Mouse (Mus musculus) erythroblast, embryonic 14.5 days (primary cell): ENCODE results near the gene Mcrs1. TPM values are rescaled to one million over a fixed set of nuclear protein-coding genes. Genes with fewer than 3 reads are reported as not detected.

Experiments used
- H3K27me3 ChIP-seq: 2 replicates; pipeline ENCODE4 v1.6.1; 2012; ENCODE audit warnings: inconsistent platforms; ENCODE audit not compliant: control insufficient read depth
- H3K36me3 ChIP-seq: 2 replicates; pipeline ENCODE4 v1.6.1; 2012; ENCODE audit warnings: mild to moderate bottlenecking, inconsistent platforms; ENCODE audit not compliant: control insufficient read depth
- H3K4me1 ChIP-seq: 2 replicates; pipeline ENCODE4 v1.6.1; 2012; ENCODE audit warnings: inconsistent platforms; ENCODE audit not compliant: control insufficient read depth
- H3K4me3 ChIP-seq: replicated peaks from 2 replicates; pipeline ENCODE3; 2012; ENCODE audit warnings: moderate library complexity, mild to moderate bottlenecking, inconsistent platforms
- H3K9me3 ChIP-seq: 2 replicates; pipeline ENCODE4 v1.6.1; 2012; ENCODE audit warnings: low read length, inconsistent platforms, mixed read lengths; ENCODE audit not compliant: control insufficient read depth
- GATA1 ChIP-seq: IDR thresholded peaks from 2 replicates; pipeline ENCODE4 v1.6.1; 2012; ENCODE audit warnings: low read length, inconsistent platforms, mixed read lengths
- TAL1 ChIP-seq: IDR thresholded peaks from 3 replicates; pipeline ENCODE4 v1.6.1; 2012; ENCODE audit warnings: low read length, inconsistent platforms, mixed read lengths
- polyA plus RNA-seq: library from polyadenylated mRNA; stranded (reverse); fragments of >175 nt; gene quantifications from 2 replicates; pipeline ENCODE4 v1.2.3, GENCODE M21; 2012

Gene Mcrs1
- polyA plus RNA-seq, 1 experiment = 12.0 TPM

GRCm38 (mm10) chr15:99194358-99194757 is 57.4 kb downstream of the Mcrs1 start:
- H3K9me3 ChIP-seq = no peaks in the 10 kb centered on the region
- TF ChIP-seq GATA1 (no peak), TAL1 (no peak)
- H3K4me3 ChIP-seq = no peak overlapping the region
- no peaks in the 10 kb centered on the region for H3K27me3 ChIP-seq
- peaks cover 11% of the 10 kb centered on the region for H3K36me3 ChIP-seq
- H3K4me1 ChIP-seq = no peaks in the 10 kb centered on the region

Other genes with a start within 250 kb of the Mcrs1 start
- 12.6 and 20.7 TPM in 2 replicates for gene Tuba1c, start 222.1 kb downstream of the Mcrs1 start, polyA plus RNA-seq
- not detected in 2 replicates for gene Prph, start 196.8 kb downstream of the Mcrs1 start, polyA plus RNA-seq
- gene Troap, start 177.4 kb downstream of the Mcrs1 start, polyA plus RNA-seq = 17.1 and 18.1 TPM in 2 replicates
- gene C1ql4, start 164.1 kb downstream of the Mcrs1 start, polyA plus RNA-seq = not detected in 2 replicates
- 0.02 TPM in 1 of 2 replicates, not detected in the other for gene Dnajc22, start 158.8 kb downstream of the Mcrs1 start, polyA plus RNA-seq
- 0.19 and 0.40 TPM in 2 replicates for gene Spats2, start 126.0 kb downstream of the Mcrs1 start, polyA plus RNA-seq
- gene Kcnh3, start 27.1 kb downstream of the Mcrs1 start, polyA plus RNA-seq = 0.03 and 0.04 TPM in 2 replicates
- 0.31 and 0.32 TPM in 2 replicates for gene Prpf40b, start 43.1 kb upstream of the Mcrs1 start, polyA plus RNA-seq
- not detected in 2 replicates for gene Fam186b, start 43.9 kb upstream of the Mcrs1 start, polyA plus RNA-seq
- gene Fmnl3, start 118.5 kb upstream of the Mcrs1 start, polyA plus RNA-seq = 0.01 and 0.02 TPM in 2 replicates
- gene Tmbim6, start 140.9 kb upstream of the Mcrs1 start, polyA plus RNA-seq = 19.1 and 27.7 TPM in 2 replicates
- 0.08 and 0.12 TPM in 2 replicates for gene Nckap5l, start 205.8 kb upstream of the Mcrs1 start, polyA plus RNA-seq
- gene Bcdin3d, start 222.8 kb upstream of the Mcrs1 start, polyA plus RNA-seq = 0.17 and 0.28 TPM in 2 replicates